Mouse (Mus musculus) midbrain, embryonic 16.5 days (tissue): ENCODE data around the gene Rrh. TPM values are rescaled to one million over a fixed set of nuclear protein-coding genes. Genes with fewer than 3 reads are reported as not detected.

ENCODE experiments used
- ATAC-seq: fragments of 200-750 bp; cut with Nextera tagmentation; 2 replicates; pipeline ENCODE4 v1.8.0; 2017; ENCODE audit warnings: moderate TSS enrichment
- H3K27ac ChIP-seq: fragments of 300-500 bp; sonication (generic); 2 replicates; pipeline ENCODE4 v1.5.1; 2014; ENCODE audit warnings: mild to moderate bottlenecking, low read length, mixed read lengths
- H3K27me3 ChIP-seq: fragments of 300-500 bp; sonication (generic); 2 replicates; pipeline ENCODE4 v1.6.1; 2014; ENCODE audit warnings: low read depth, low read length, mixed read lengths; ENCODE audit not compliant: control insufficient read depth, insufficient read depth
- H3K36me3 ChIP-seq: fragments of 300-500 bp; sonication (generic); 2 replicates; pipeline ENCODE4 v1.6.1; 2014; ENCODE audit warnings: mild to moderate bottlenecking, low read length, moderate library complexity, mixed read lengths; ENCODE audit not compliant: control insufficient read depth, insufficient read depth
- H3K4me1 ChIP-seq: fragments of 300-500 bp; sonication (generic); 2 replicates; pipeline ENCODE4 v1.6.1; 2014; ENCODE audit warnings: mild to moderate bottlenecking, low read length, mixed read lengths; ENCODE audit not compliant: control insufficient read depth, insufficient read depth
- H3K4me2 ChIP-seq: fragments of 300-500 bp; sonication (generic); 2 replicates; pipeline ENCODE4 v1.6.1; 2014; ENCODE audit warnings: mild to moderate bottlenecking, low read length, mixed read lengths
- H3K4me3 ChIP-seq: fragments of 300-500 bp; sonication (generic); 2 replicates; pipeline ENCODE4 v1.5.1; 2014; ENCODE audit warnings: low read depth, mild to moderate bottlenecking, low read length, moderate library complexity, mixed read lengths
- H3K9ac ChIP-seq: fragments of 300-500 bp; sonication (generic); 2 replicates; pipeline ENCODE4 v1.6.1; 2014; ENCODE audit warnings: low read depth, low read length, mixed read lengths
- H3K9me3 ChIP-seq: fragments of 300-500 bp; sonication (generic); replicated peaks from 2 replicates; pipeline ENCODE4 v1.6.1; 2014; ENCODE audit warnings: mild to moderate bottlenecking, low read length, mixed read lengths; ENCODE audit not compliant: control insufficient read depth, poor library complexity, severe bottlenecking
- WGBS: fragments of 180-500 bp; shearing (Covaris S2); extraction: QIAGEN DNeasy Blood & Tissue Kit; methylation state at CpG from one replicate; pipeline ENCODE4 v1.1.7; 2014; 5-methylcytosine and 5-hydroxymethylcytosine counted together
- polyA plus RNA-seq: library from polyadenylated mRNA; unstranded; fragments of >200 nt; fragmentation: Nextera tagmentation; extraction: Ambion mirVana; gene quantifications from 2 replicates; pipeline ENCODE4 v1.2.1, GENCODE M21; 2015

The Rrh gene
- polyA plus RNA-seq: 0.16 and 0.19 TPM in 2 replicates

DNA sequence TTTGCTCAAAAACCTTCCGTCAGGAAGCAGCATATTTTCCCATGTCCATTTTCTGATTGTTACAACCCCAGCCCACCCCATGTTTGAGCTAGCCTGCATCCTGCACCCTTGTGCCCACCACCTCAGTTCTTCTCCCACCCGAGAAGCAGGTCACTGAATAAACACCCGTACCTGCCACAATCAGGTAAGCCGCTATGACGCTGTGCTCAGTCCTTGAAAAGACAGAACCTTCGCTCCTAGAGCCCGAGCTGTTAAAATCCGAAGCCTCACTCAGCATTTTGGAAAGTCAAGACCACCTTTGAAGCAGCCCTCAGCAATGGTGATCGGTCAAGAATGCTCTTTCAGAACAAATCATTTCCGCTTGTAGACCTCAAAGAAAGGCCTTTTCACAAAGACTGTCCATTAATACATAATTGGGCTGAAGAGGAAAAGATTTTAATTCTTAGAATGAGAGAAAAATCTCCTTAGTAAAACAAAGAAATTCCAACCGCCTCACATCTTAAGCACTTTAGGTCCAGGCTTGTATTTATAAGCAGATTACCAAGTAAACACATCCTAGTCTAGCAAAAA lies at the start of gene Rrh:
TSS of gene Rrh (minus strand) at position 382 of the 570 bp plus-strand sequence.
- Histone ChIP-seq H3K4me2 (no peak within 1 kb of the TSS), H3K9me3 (no peaks in the 10 kb centered on the region), H3K4me1 (no peaks in the 10 kb centered on the region), H3K27me3 (no peaks in the 10 kb centered on the region), H3K9ac (no peak within 1 kb of the TSS), H3K4me3 (no peak within 1 kb of the TSS), H3K27ac (no peak within 1 kb of the TSS), H3K36me3 (peaks cover 14% of the 10 kb centered on the region)
- no peak for ATAC-seq
- WGBS: 64% methylated on average over 11 of the region's 11 CpGs

DNA sequence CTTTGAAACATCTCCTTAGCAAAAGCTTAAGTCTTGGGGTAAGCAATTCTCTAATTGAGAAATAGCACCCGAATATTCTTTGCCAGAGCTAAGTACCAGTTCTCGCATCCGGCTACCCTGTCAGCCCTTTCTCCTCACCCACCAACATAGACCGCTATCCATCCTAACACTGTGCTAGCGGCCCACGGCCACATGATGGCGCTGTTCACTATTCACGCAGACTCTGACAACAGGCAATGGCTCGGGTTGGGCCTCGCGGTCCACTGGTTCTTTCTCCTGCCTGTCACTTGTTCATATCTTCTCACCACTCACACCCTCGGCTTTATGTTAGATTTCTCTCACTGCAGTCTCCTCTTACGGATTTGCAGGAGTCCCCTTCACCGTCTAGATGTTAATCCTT lies 41.3 kb upstream of the Rrh start:
- Histone ChIP-seq H3K9me3 (0 out of 2 replicates have a peak, but pooled peaks cover 2% of the 10 kb centered on the region), H3K9ac (no peak overlapping the region), H3K27me3 (no peaks in the 10 kb centered on the region), H3K27ac (no peak overlapping the region), H3K4me2 (no peak overlapping the region), H3K4me3 (no peak overlapping the region), H3K36me3 (no peaks in the 10 kb centered on the region), H3K4me1 (no peaks in the 10 kb centered on the region)
- no peak for ATAC-seq
- 50% methylated on average over 14 of the region's 14 CpGs for WGBS

GRCm38 (mm10) chr3:129862592-129862991 lies 40.2 kb upstream of the Rrh start:
- 74% methylated on average over 2 of the region's 2 CpGs for WGBS
- no peak for ATAC-seq
- no peaks in the 10 kb centered on the region for H3K36me3 ChIP-seq
- no peak overlapping the region for H3K9ac ChIP-seq
- H3K27me3 ChIP-seq: no peaks in the 10 kb centered on the region
- H3K4me1 ChIP-seq: no peaks in the 10 kb centered on the region
- no peak overlapping the region for H3K4me3 ChIP-seq
- H3K27ac ChIP-seq: no peak overlapping the region
- 0 out of 2 replicates have a peak, but pooled peaks cover 2% of the 10 kb centered on the region for H3K9me3 ChIP-seq
- H3K4me2 ChIP-seq: no peak overlapping the region

GRCm38 (mm10) chr3:129846846-129847245 lies 24.5 kb upstream of the Rrh start:
- Histone ChIP-seq H3K9me3 (no peaks in the 10 kb centered on the region), H3K9ac (no peak overlapping the region), H3K27ac (no peak overlapping the region), H3K4me2 (no peak overlapping the region), H3K27me3 (no peaks in the 10 kb centered on the region), H3K4me3 (no peak overlapping the region), H3K4me1 (no peaks in the 10 kb centered on the region), H3K36me3 (no peaks in the 10 kb centered on the region)
- ATAC-seq: no peak
- WGBS: 90% methylated on average over 7 of the region's 7 CpGs

DNA sequence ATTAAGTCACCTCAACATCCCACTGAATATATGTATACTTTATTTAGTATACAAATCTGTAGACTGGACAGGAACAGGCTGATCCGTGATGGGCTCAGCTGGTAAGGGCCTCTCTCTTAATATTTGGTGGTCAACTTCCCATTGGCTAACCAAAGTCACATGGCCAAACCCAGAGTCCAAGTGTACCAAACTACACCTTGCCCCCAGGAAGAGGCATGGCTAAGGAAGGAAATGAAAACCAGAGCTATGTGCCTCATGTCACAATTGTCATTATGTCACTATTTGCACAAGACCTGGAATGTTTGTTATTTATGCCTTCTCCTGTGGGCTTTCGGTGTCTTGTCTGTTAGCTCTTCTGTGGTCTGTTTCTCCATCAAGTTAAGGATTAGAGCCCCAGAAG lies 23.5 kb upstream of the Rrh start:
- Histone ChIP-seq H3K27ac (no peak overlapping the region), H3K4me3 (no peak overlapping the region), H3K9ac (no peak overlapping the region), H3K27me3 (no peaks in the 10 kb centered on the region), H3K4me1 (no peaks in the 10 kb centered on the region), H3K9me3 (no peaks in the 10 kb centered on the region), H3K36me3 (no peaks in the 10 kb centered on the region), H3K4me2 (no peak overlapping the region)
- WGBS: 86% methylated on average over 2 of the region's 2 CpGs
- no peak for ATAC-seq

- no peak overlapping the region for H3K4me2 ChIP-seq
- no peak overlapping the region for H3K4me3 ChIP-seq
- no peaks in the 10 kb centered on the region for H3K4me1 ChIP-seq
- H3K9ac ChIP-seq: no peak overlapping the region
- no peaks in the 10 kb centered on the region for H3K27me3 ChIP-seq
- H3K9me3 ChIP-seq: no peaks in the 10 kb centered on the region
- 38% methylated on average over 7 of the region's 7 CpGs for WGBS
- no peak for ATAC-seq
- no peaks in the 10 kb centered on the region for H3K36me3 ChIP-seq
- no peak overlapping the region for H3K27ac ChIP-seq
These were observed 15.6 kb upstream of the Rrh start for GRCm38 (mm10) chr3:129838017-129838416.

DNA sequence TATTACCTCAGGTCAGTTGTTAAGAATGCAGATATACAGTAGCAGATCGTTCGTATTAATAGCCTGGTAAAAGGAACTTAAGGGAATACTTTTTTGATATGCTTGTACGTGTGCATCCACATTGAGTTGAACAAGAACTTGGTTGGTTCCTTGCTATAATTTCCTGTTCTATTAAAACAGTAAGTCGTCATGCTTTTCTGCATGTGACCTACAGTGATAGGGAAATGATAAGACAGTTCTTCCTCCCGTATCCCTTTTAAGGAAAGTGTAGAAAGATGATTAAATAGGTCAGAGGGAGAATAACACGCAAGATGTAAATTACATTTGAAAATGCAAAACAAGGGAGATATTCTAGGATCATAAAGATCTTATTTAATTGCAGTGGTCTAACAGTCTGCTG lies 14.6 kb upstream of the Rrh start:
- Histone ChIP-seq H3K36me3 (no peaks in the 10 kb centered on the region), H3K4me1 (no peaks in the 10 kb centered on the region), H3K27me3 (no peaks in the 10 kb centered on the region), H3K9ac (no peak overlapping the region), H3K4me3 (no peak overlapping the region), H3K9me3 (no peaks in the 10 kb centered on the region), H3K4me2 (no peak overlapping the region), H3K27ac (no peak overlapping the region)
- WGBS: 92% methylated on average over 6 of the region's 6 CpGs
- ATAC-seq: no peak

GRCm38 (mm10) chr3:129836051-129836697 lies 13.8 kb upstream of the Rrh start:
- ATAC-seq: no peak
- Histone ChIP-seq H3K4me3 (no peak overlapping the region), H3K4me1 (peaks cover 3% of the 10 kb centered on the region; the same call in 1 of the 2 replicates), H3K4me2 (no peak overlapping the region), H3K36me3 (no peaks in the 10 kb centered on the region), H3K27me3 (no peaks in the 10 kb centered on the region), H3K9ac (no peak overlapping the region), H3K27ac (no peak overlapping the region), H3K9me3 (no peaks in the 10 kb centered on the region)
- WGBS: 11% methylated on average over 11 of the region's 11 CpGs

- no peak within 1 kb of the TSS for H3K9ac ChIP-seq
- no peaks in the 10 kb centered on the region for H3K36me3 ChIP-seq
- H3K9me3 ChIP-seq: no peaks in the 10 kb centered on the region
- WGBS: 65% methylated on average over 6 of the region's 6 CpGs
- H3K27ac ChIP-seq: no peak within 1 kb of the TSS
- H3K4me3 ChIP-seq: no peak within 1 kb of the TSS
- no peak for ATAC-seq
- no peak within 1 kb of the TSS for H3K4me2 ChIP-seq
- H3K4me1 ChIP-seq: peaks cover 3% of the 10 kb centered on the region; the same call in 1 of the 2 replicates
- no peaks in the 10 kb centered on the region for H3K27me3 ChIP-seq
These were observed 13.1 kb upstream of the Rrh start, which contains the start of gene Cfi for GRCm38 (mm10) chr3:129835388-129835934. Gene Cfi (plus strand): TSS chr3:129835884.
